Mouse (Mus musculus) testis, postnatal 14 days (tissue): ENCODE results near the gene Dclk2.

Source experiments
- DNase-seq: peaks from one replicate; pipeline ENCODE4 v3.0.0; 2021; ENCODE audit warnings: low spot score

Dclk2 gene

GRCm38 (mm10) chr3:86920343-86921083 is at the start of gene Dclk2:
Gene Dclk2 (minus strand): TSS chr3:86920852.
- peak; percentile 67 for DNase-seq

GRCm38 (mm10) chr3:86962665-86963435 is 42.2 kb upstream of the Dclk2 start:
- no peak for DNase-seq

GRCm38 (mm10) chr3:86961395-86961669 is 40.7 kb upstream of the Dclk2 start:
- no peak for DNase-seq

- DNase-seq: no peak
These were observed 40.2 kb upstream of the Dclk2 start for GRCm38 (mm10) chr3:86960656-86961394.

- no peak for DNase-seq
These were observed 38.4 kb upstream of the Dclk2 start for GRCm38 (mm10) chr3:86959088-86959487.

- DNase-seq: no peak
These were observed 34.7 kb upstream of the Dclk2 start for GRCm38 (mm10) chr3:86955376-86955775.

GRCm38 (mm10) chr3:86954521-86954920 is 33.9 kb upstream of the Dclk2 start:
- DNase-seq: no peak

GRCm38 (mm10) chr3:86953819-86954218 is 33.2 kb upstream of the Dclk2 start:
- no peak for DNase-seq

GRCm38 (mm10) chr3:86950652-86951051 is 30.0 kb upstream of the Dclk2 start:
- DNase-seq: no peak

- DNase-seq: no peak
These were observed 15.7 kb upstream of the Dclk2 start for GRCm38 (mm10) chr3:86936254-86936836.

- no peak for DNase-seq
These were observed 12.8 kb upstream of the Dclk2 start for GRCm38 (mm10) chr3:86933446-86933845.

GRCm38 (mm10) chr3:86923686-86924085 is 3.0 kb upstream of the Dclk2 start:
- no peak for DNase-seq

GRCm38 (mm10) chr3:86921181-86921975 is 726 bp upstream of the Dclk2 start:
- no peak for DNase-seq

- peak; percentile 38 for DNase-seq
These were observed 860 bp downstream of the Dclk2 start for GRCm38 (mm10) chr3:86919641-86920342.

GRCm38 (mm10) chr3:86917048-86917447 is 3.6 kb downstream of the Dclk2 start:
- DNase-seq: no peak

GRCm38 (mm10) chr3:86916626-86917025 is 4.0 kb downstream of the Dclk2 start:
- DNase-seq: no peak

- DNase-seq: peak; percentile 17
These were observed 5.4 kb downstream of the Dclk2 start for GRCm38 (mm10) chr3:86915291-86915690.

- no peak for DNase-seq
These were observed 6.3 kb downstream of the Dclk2 start for GRCm38 (mm10) chr3:86914316-86914715.

- no peak for DNase-seq
These were observed 22.3 kb downstream of the Dclk2 start for GRCm38 (mm10) chr3:86898366-86898765.

GRCm38 (mm10) chr3:86897551-86897950 is 23.1 kb downstream of the Dclk2 start:
- DNase-seq: no peak

GRCm38 (mm10) chr3:86897066-86897465 is 23.6 kb downstream of the Dclk2 start:
- no peak for DNase-seq
